Mouse (Mus musculus) G1E (cell line): ENCODE results near the gene Myo1h. TPM values are rescaled to one million over a fixed set of nuclear protein-coding genes. Genes with fewer than 3 reads are reported as not detected.

Experiments used
- ATAC-seq: 2 replicates; pipeline ENCODE4 v1.8.0; 2016; ENCODE audit warnings: mild to moderate bottlenecking; ENCODE audit not compliant: insufficient number of reproducible peaks, poor library complexity, low FRiP score, severe bottlenecking; ENCODE audit errors: extremely low read depth
- DNase-seq: peaks from one replicate; pipeline ENCODE4 v3.0.0; 2012; ENCODE audit warnings: low spot score
- H3K27me3 ChIP-seq: 2 replicates; pipeline ENCODE4 v1.6.1; 2012; ENCODE audit warnings: mild to moderate bottlenecking, low read length, inconsistent platforms; ENCODE audit not compliant: insufficient read depth
- H3K36me3 ChIP-seq: replicated peaks from 2 replicates; pipeline ENCODE3; 2012; ENCODE audit warnings: mild to moderate bottlenecking, inconsistent platforms
- H3K4me1 ChIP-seq: 2 replicates; pipeline ENCODE4 v1.6.1; 2012; ENCODE audit warnings: low read depth, low read length, inconsistent platforms, mixed read lengths; ENCODE audit not compliant: insufficient read depth
- H3K4me3 ChIP-seq: 2 replicates; pipeline ENCODE4 v1.5.1; 2012; ENCODE audit warnings: low read depth, mild to moderate bottlenecking, inconsistent platforms, low read length, moderate library complexity, mixed read lengths
- H3K9me3 ChIP-seq: replicated peaks from 2 replicates; pipeline ENCODE4 v1.6.1; 2012; ENCODE audit warnings: inconsistent platforms
- CTCF ChIP-seq: IDR thresholded peaks from 2 replicates; pipeline ENCODE4 v1.5.1; 2012; ENCODE audit warnings: low read depth, low read length, inconsistent platforms, mixed read lengths
- GATA1 ChIP-seq: IDR thresholded peaks from 2 replicates; pipeline ENCODE4 v1.6.1; 2012; ENCODE audit warnings: borderline replicate concordance, low read length, inconsistent platforms, mixed read lengths
- GATA2 ChIP-seq: IDR thresholded peaks from 2 replicates; pipeline ENCODE4 v1.6.1; 2012; ENCODE audit warnings: low read depth, low read length, inconsistent platforms, borderline replicate concordance
- POLR2AphosphoS5 ChIP-seq: IDR thresholded peaks from 2 replicates; pipeline ENCODE4 v1.6.1; 2012; ENCODE audit warnings: low read depth, low read length, inconsistent platforms; ENCODE audit not compliant: insufficient replicate concordance
- TAL1 ChIP-seq: conservative IDR thresholded peaks from 2 replicates; pipeline ENCODE4 v1.6.1; 2012; ENCODE audit warnings: low read depth, low read length, inconsistent platforms, mixed read lengths
- polyA plus RNA-seq: library from polyadenylated mRNA; stranded (reverse); fragments of >175 nt; gene quantifications from 2 replicates; pipeline ENCODE4 v1.2.3, GENCODE M21; 2012
- total RNA-seq, 2 experiments: library from RNA; stranded (forward) in 1 of 2; stranded (reverse) in 1 of 2; fragments of 200-1000 nt in 1 of 2; fragments of >200 nt in 1 of 2; fragmentation: Nextera tagmentation in 1 of 2; gene quantifications; 2 replicates each; pipeline ENCODE4 v1.2.3; 2014 to 2017

Myo1h gene
- total and polyA plus RNA-seq, 3 experiments, result 0.66 TPM; not detected in 2

DNA sequence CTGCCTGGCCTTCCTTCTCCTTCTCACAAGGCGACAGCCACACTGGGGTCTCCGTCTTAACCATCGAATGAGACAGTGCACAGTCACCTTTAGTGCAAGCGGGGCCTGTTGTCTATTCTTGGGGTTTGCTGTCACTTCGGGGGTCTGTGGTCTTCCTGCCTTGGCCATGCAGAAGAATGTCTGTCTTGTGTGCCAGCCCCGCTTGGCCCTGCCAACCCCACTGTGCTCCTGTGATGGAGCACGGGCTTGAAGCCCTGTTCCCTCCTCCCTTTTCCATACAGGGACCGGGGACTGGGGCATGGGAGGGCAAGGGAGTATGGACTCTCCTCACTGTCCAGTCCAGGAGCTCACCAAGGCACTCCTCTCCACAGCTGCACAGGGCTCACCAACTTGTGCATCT, 24.2 kb upstream of the Myo1h start:
- no peaks in the 10 kb centered on the region for H3K36me3 ChIP-seq
- H3K4me1 ChIP-seq, result no peaks in the 10 kb centered on the region
- no peak overlapping the region for H3K4me3 ChIP-seq
- peaks cover 10% of the 10 kb centered on the region; the same call in 1 of the 2 replicates for H3K27me3 ChIP-seq
- H3K9me3 ChIP-seq, result no peaks in the 10 kb centered on the region
- TF ChIP-seq GATA2, result no peak
- TF ChIP-seq POLR2AphosphoS5, result no peak
- no peak for TF ChIP-seq CTCF
- TF ChIP-seq TAL1, result no peak
- no peak for TF ChIP-seq GATA1
- ATAC-seq (no peak), DNase-seq (no peak)

DNA sequence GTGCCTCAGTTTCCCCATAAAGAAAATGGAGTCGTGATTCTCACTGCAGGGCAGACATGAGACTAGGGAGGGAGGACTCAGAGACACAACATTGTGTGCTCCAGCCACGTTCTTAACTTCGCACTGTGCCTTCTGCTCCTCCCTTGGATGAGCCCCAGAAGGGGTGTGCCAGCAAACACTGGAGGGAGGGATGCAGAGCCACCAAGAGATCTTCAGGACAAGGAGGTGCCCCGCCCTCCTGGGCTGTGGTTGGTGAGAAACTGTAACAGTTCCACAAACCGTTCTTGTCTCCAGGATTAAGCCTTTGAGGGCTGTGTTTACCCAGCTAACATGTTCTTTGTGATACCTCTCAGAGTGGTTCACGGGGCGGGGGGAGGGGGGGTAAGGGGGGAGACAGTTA, 20.3 kb upstream of the Myo1h start:
- H3K4me3 ChIP-seq, result no peak overlapping the region
- no peak for DNase-seq
- TF ChIP-seq TAL1, result no peak
- TF ChIP-seq CTCF, result no peak
- no peak for TF ChIP-seq GATA2
- TF ChIP-seq GATA1, result no peak
- no peak for TF ChIP-seq POLR2AphosphoS5
- no peaks in the 10 kb centered on the region for H3K36me3 ChIP-seq
- H3K27me3 ChIP-seq, result peaks cover 17% of the 10 kb centered on the region; the same call in 1 of the 2 replicates
- no peaks in the 10 kb centered on the region for H3K9me3 ChIP-seq
- ATAC-seq, result no peak
- H3K4me1 ChIP-seq, result no peaks in the 10 kb centered on the region

DNA sequence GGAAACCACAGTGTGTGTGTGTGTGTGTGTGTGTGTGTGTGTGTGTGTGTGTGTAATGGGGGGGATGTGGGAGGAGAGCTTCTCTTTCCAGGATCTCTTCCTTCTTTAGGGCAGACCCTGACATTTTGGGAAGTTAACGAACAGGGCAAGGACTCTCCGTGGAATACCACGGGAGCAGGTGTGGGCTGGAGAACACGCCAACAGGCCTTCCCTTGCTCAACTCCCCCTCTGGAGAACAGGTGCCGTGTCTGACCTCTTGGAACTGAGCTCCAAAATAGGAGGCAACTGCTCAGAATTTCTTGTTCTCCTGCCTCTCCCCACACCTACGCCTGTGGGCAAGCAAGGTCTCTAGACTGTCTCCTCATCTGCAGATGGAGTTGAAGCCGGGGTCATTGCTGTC, 19.5 kb upstream of the Myo1h start:
- H3K4me3 ChIP-seq, result no peak overlapping the region
- no peaks in the 10 kb centered on the region for H3K9me3 ChIP-seq
- no peak for DNase-seq
- no peaks in the 10 kb centered on the region for H3K36me3 ChIP-seq
- ATAC-seq, result no peak
- TF ChIP-seq GATA1 (no peak), GATA2 (no peak), CTCF (no peak), POLR2AphosphoS5 (no peak), TAL1 (no peak)
- no peaks in the 10 kb centered on the region for H3K4me1 ChIP-seq
- peaks cover 23% of the 10 kb centered on the region; the same call in 1 of the 2 replicates for H3K27me3 ChIP-seq

DNA sequence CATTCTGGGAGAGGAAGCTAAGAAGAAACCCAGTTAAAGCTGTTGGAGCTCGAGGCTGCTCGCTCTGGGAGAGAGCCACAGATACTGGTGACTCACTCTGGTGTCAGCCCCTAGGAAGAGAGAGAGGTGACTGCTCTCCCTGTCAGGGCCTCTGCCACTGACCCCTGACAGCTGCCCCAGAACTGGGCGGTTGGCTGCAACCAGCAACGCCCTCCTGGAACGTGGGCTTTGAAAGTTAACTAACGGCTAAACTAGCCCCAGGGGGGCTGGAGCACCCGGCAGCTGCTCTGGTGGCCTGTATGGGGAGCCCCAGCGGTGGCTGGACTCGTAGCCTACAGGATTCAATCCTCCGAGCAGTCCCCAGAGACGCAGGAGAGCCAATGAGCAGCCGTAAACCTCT, 19.0 kb upstream of the Myo1h start:
- no peak overlapping the region for H3K4me3 ChIP-seq
- no peaks in the 10 kb centered on the region for H3K4me1 ChIP-seq
- DNase-seq, result no peak
- TF ChIP-seq GATA2 (no peak), GATA1 (no peak), TAL1 (no peak)
- ATAC-seq, result no peak
- no peaks in the 10 kb centered on the region for H3K36me3 ChIP-seq
- H3K27me3 ChIP-seq, result peaks cover 25% of the 10 kb centered on the region; the same call in 1 of the 2 replicates
- H3K9me3 ChIP-seq, result no peaks in the 10 kb centered on the region

DNA sequence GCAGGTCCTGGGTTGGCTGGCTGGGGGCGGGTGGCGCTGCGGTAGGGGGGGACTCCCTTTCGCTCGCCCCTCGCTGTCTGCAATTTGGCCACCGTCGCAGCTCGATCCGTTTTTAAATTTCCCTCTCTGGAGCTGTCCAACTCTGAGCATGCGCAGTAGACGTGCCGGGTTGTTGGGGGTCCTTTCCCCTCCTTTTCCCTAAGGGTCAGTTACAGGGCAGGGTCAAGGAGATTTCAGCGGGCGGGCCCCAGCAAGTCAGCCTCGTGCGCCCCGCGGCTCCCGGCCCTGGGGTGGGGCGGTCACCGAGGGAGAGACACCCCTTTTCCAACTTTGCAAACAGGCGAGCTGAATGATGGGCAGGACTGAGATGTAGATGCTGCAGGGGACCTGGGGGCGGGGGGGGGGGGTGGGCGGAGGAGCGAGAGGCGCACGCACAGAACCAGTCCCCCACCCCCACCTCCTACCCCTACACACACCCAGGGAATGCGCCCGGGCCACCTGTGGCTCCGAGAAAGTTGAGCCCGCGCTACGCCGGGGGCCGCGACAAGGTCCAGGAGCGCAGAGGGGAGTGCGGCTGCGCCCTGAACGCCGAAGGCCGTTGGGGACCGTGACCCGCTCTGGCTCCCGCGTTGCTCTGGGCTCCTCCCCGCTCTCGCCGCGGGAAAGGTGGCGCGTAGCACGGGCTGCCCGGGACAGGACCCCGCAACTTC, 15.1 kb upstream of the Myo1h start, which contains the start of gene Foxn4:
Gene Foxn4 (minus strand): TSS at position 115 of the 710 bp plus-strand sequence.
- DNase-seq (no peak), ATAC-seq (no peak)
- Histone ChIP-seq H3K9me3 (no peaks in the 10 kb centered on the region), H3K4me3 (no peak within 1 kb of the TSS), H3K4me1 (no peaks in the 10 kb centered on the region), H3K27me3 (peaks cover 29% of the 10 kb centered on the region; the same call in 1 of the 2 replicates), H3K36me3 (no peaks in the 10 kb centered on the region)
- TF ChIP-seq GATA2, result no peak
- no peak for TF ChIP-seq CTCF
- TF ChIP-seq TAL1, result no peak
- no peak for TF ChIP-seq GATA1

DNA sequence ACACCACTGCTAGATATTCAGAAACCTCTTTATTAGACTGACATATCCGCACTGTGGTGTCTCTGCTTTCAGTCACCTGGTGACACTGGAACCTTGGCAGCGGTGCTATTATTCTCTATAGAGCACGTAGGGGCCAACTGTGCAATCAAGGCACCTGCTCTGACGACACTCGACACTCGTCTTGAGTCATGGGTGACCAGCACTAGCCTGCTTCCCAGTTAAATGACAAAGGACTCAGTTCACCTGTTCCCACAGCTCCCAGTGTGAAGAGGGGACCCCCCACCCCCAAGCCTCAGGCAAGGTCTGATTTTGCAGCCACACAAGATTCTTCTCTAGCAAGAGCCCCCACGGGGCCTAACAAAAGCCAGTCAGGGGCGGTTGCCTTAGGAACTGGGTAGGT, 13.6 kb upstream of the Myo1h start:
- H3K4me3 ChIP-seq, result no peak overlapping the region
- H3K36me3 ChIP-seq, result no peaks in the 10 kb centered on the region
- no peak for TF ChIP-seq GATA1
- TF ChIP-seq GATA2, result no peak
- no peak for TF ChIP-seq CTCF
- no peak for TF ChIP-seq TAL1
- TF ChIP-seq POLR2AphosphoS5, result no peak
- H3K4me1 ChIP-seq, result no peaks in the 10 kb centered on the region
- H3K27me3 ChIP-seq, result peaks cover 27% of the 10 kb centered on the region; the same call in 1 of the 2 replicates
- no peak for DNase-seq
- H3K9me3 ChIP-seq, result no peaks in the 10 kb centered on the region
- ATAC-seq, result no peak
